Mouse (Mus musculus) heart, postnatal 0 days (tissue): Measurements from ENCODE around the gene Sirt3.

ENCODE experiments used
- CTCF ChIP-seq: IDR thresholded peaks from 2 replicates; pipeline ENCODE4 v1.5.1; 2016; ENCODE audit warnings: antibody characterized with exemption, control low read depth, low read depth
- EP300 ChIP-seq: IDR thresholded peaks from 2 replicates; pipeline ENCODE4 v1.6.1; 2016; ENCODE audit warnings: antibody characterized with exemption, low read depth

DNA sequence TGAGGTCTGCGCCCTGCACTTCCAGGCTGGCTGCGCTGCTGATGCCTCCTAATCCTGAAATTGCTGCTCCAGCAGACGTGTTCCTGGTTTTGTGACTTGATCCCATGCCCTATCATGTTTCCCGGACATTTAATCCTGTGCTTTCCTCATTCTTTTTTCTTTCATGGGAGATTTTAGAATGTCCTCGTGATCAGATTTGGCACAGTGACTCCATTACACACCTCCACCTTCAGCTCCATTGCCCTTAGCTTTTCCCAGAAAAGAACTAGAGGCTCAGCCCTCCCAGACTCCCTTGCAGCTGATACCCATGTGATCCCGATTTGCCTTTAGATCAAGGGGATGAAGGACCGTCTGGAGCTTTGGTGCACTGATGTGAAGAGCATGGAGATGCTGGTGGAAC is 15.8 kb upstream of the Sirt3 start:
- TF ChIP-seq CTCF, result no peak
- TF ChIP-seq EP300, result no peak
